Mouse (Mus musculus) MN1 (cell line): ENCODE data around the gene Lrpprc.
"Not testable (repeated sequence)": the region's sequence is repeated elsewhere in the genome, so short reads cannot be mapped to it uniquely, and the experiment has no call there.

Experiments used
- DNase-seq: peaks from one replicate; pipeline ENCODE4 v3.0.0-alpha.2; 2016; ENCODE audit warnings: low spot score

The Lrpprc gene

DNA sequence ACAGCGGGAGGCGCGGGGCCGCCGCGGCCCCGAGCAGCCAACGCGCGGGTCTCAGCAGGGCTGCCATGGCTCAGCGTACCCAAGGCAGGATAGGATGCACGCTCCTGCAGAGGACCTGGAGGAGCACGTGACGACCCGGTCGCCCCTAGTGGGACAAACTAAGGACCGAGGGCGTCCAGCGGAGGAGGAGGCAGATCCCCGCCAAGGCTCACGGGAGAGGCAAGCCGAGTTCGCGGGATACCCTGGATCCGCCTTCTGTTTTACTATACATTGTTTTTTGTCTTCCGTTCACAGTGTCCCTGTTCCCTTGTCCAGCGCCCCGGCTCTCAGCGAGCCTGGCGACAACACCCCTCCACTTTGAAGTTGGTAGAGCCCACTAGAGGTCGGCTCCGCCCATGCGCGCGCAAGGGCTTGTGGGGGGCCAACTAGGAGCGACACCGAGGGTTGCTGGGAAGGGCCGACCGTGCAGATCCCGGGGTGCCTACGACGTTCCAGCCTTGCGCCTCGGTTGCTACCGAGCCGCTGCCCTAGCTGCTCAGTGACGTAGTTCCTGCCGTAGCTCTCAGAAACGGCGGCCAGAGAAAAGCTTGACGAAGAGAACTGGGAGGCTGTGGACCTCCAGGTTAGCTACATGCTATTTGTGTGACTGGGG, at the start of gene Lrpprc:
Lrpprc (minus strand) TSS at position 343 of the 652 bp plus-strand sequence.
- peak; percentile 98 for DNase-seq

- DNase-seq, result peak; percentile 87
Observed at GRCm38 (mm10) chr17:84837780-84838179, 47.2 kb upstream of the Lrpprc start.

GRCm38 (mm10) chr17:84835249-84835648, 44.7 kb upstream of the Lrpprc start:
- DNase-seq, result no peak

DNA sequence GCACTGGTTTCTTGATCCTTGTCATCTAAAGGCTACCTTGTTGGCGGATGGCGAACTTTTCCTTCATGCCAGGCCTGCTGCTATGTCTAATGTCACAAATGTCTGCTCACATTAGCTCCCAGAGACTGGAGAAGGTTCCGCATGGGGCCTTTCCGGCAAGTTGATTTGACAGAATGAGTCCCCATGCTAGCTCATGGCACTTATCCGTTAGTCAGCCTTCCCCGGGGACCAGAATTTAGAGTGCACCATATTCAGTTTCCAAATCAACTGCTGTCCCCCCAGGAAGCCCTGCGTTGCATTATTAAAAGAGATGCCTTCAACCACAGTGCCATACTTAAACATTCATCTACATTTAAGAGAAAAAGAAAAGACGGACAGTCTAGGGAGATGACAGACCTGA, 41.8 kb upstream of the Lrpprc start:
- no peak for DNase-seq

- DNase-seq, result no peak
Observed at GRCm38 (mm10) chr17:84828301-84828700, 37.7 kb upstream of the Lrpprc start.

- no peak for DNase-seq
Observed at GRCm38 (mm10) chr17:84820603-84821002, 30.0 kb upstream of the Lrpprc start.

DNA sequence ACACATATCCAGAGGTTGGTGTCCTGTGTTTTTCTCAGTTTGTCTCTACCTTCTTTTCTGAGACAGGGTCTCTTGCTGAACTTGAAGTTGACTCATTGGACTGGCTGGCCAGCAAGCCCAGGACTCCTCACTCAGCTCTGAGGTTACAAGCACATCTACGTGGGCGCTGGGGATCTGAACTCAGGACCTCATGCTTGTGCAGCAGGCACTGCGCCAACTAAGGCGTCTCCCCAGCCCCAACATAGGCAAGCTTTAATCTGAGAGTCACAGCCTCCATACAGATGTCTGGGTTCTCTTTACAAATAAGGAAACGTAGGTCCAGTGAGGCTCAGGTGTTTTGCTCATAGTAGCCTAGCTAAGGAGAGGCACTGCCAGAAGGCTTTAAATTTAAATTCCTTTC, 27.8 kb upstream of the Lrpprc start:
- no peak for DNase-seq

DNA sequence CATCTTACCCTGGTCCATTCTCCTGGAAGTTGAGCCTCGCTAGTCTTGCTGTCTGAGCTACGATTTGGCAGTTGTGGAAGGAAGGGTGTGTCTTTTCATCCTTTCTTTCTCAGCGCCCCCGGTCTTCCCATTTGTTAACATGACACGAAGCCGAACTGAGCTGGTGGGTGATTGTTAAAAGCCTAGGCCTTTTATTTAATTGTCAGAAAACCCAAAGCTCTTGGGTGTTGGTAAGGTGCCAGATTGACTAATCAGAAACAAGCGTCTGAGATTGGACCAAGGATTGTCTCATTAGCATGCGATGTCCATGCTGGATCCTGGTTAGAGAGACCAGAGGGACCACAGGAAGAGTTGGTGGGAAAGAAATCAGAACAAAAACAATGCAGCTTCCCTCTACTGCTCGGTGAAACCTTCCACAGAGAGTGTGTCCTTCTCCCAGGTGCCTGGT, 25.4 kb upstream of the Lrpprc start:
- peak; percentile 70 for DNase-seq

DNA sequence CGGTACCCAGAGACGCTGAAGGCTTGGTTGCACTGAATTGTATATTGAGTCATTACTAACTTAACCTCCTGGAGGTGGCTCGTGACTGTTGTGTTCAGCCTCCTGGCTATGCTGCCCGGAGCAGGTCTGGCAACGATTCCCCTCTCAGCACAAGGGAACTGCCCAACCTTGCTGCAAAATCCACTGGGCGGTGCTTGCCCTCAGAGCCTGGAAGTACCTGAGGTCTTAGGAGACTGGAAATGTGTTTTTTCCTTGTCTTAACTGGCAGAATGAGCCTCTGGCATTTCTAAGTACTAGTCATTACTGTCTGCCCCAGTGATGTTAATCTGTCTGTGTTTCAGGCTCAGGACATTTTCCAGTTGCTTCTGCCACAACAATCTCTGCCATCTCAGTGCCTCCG, 24.3 kb upstream of the Lrpprc start:
- DNase-seq, result peak; percentile 73

- not testable (repeated sequence) for DNase-seq
Observed at GRCm38 (mm10) chr17:84814192-84814591, 23.6 kb upstream of the Lrpprc start.

GRCm38 (mm10) chr17:84792006-84792405, 1.4 kb upstream of the Lrpprc start:
- DNase-seq, result peak; percentile 28

DNA sequence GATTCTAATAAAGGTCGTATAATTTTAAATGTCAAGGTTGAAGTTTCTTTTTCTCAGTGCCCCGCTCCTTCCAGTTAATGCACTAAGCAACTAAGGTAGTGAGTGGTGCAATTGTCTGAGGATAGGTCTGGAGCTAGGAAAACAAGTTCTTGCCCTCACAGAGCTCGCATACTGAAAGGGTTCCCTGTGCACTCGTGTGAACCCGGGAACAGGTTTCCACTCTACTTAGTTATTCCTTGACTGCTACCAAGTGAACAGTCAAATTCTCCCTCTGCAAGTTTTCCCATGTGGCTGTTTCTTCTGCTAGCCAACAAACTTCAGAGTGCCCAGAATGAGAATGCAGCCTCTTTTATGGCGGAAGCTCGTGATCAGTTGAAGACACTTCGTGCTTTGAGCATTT, 567 bp upstream of the Lrpprc start:
- peak; percentile 39 for DNase-seq

GRCm38 (mm10) chr17:84790043-84790442, 546 bp downstream of the Lrpprc start:
- DNase-seq, result peak; percentile 41

GRCm38 (mm10) chr17:84788376-84789125, 2.0 kb downstream of the Lrpprc start:
- DNase-seq, result no peak

GRCm38 (mm10) chr17:84787477-84787876, 3.1 kb downstream of the Lrpprc start:
- no peak for DNase-seq

GRCm38 (mm10) chr17:84786911-84787310, 3.7 kb downstream of the Lrpprc start:
- DNase-seq, result no peak

DNA sequence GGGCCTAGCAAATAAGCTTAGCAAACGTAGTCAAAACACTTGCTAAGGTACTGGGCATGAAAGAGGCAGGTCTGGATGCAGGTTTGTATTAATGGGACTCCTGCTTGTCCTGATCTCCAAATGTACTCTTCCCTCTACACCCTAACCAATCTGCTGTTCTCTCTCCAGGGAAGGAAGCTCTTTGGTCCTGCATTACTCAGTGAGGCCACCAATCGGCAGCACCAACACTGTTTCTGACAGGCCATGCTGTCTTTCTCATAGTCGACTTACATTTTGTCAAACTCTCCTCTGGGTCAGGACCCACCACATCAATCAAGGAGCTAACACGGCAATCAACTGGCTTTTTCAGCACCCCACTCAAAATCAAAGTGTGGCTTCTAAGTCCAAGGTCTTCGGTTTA, 5.4 kb downstream of the Lrpprc start:
- no peak for DNase-seq

DNA sequence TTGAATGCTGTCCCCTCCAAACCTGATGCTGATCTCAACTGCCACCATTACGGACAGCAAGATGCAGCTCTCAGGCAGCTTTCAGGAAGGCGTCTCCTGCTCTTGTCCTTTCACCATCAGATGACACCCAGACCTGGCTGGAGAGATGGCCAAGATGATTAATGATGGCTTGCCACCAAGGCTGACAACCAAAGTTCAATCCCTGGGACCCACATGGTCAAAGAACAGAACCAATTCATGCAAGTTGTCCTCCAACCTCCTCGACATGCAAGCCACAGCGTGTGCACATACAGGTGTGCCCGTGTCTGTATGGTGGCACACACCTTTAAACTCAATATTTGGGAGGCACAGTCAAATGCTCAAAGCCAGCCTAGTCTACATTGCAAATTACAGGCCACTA, 7.1 kb downstream of the Lrpprc start:
- no peak for DNase-seq

DNA sequence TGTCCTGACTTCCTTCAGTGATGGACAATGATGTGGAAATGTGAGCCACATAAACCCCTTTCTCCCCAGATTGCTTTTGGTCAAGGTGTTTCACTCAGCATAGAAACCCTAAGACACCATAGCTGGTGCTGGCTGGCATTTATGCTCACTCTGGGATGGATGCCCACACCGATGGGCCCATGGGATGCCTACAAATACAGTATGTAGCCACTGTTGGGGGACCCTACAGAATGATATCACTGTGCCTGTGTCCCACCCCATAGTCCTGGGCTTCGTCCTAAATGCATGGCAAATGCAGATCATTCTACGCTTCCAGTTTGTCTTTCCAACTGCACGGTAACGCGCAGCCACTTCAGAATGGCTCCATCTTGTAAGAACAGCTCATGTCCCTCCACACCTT, 10.3 kb downstream of the Lrpprc start:
- DNase-seq, result no peak

DNA sequence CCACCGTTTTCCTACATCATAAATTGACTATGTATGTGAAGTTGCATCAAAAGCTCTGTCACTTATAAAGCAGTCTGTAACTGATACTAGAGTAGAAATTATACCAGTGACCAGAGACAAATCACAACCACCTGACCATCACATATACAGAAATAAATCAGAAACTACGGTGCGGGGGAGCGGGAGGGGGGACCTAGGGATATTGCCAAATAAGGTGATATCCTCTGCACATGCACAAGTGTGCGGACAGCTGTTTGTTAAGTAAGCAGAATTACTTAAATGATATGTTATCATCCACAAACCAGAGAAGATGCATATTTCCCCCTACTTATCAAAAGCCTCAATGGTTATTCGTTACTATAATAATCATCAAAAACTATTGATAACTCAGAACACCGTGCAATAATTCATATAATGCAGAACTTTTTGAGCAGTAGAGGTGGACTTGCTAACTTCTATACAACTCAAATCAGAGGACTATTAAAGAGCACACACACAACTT, 12.1 kb downstream of the Lrpprc start:
- no peak for DNase-seq

DNA sequence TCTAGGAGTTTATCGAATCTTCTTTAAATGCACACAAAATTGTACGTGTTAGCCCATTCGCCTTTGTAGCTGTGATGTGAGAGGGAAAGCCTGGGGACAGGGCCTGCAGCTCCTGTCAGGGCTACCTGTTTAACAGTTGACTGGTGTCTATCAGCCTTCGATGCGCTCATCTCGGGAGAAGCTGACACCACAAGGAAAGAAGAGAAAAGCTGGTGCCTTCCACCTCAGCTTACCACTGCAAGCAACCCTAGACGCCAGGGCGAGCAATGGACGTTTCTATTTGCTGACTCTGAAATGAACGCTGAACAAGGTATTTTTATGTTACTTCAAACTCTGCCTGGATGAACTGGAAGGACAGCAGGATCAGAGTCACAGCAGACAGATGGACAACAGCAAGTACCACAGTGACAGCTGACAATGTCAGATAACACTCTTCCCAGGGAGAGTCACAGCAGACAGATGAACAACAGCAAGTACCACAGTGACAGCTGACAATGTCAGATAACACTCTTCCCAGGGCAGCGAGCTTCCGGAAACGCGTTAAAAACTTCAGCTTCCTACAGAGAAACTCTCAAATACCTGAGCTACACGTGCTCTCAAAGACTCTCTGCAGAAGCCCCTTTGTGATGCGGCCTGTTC, 14.1 kb downstream of the Lrpprc start:
- no peak for DNase-seq

DNA sequence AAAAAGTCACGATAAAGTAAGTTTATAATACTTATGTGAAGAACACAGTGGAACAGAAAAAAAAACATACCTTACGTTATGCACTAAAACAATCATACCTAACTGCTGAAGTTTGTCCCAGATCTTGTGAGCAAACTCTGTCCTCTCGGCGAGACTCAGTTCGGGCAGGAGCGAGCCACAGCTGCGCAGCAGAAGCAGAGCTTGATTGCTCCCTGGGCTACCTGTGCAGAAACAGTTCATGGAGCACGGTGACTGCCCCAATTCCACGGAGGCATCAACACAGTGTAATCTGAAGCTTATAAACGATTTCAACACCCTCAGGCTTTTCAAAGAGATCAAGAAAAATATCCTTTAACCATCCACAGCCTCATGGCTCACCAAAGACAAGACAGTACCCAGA, 15.3 kb downstream of the Lrpprc start:
- no peak for DNase-seq

DNA sequence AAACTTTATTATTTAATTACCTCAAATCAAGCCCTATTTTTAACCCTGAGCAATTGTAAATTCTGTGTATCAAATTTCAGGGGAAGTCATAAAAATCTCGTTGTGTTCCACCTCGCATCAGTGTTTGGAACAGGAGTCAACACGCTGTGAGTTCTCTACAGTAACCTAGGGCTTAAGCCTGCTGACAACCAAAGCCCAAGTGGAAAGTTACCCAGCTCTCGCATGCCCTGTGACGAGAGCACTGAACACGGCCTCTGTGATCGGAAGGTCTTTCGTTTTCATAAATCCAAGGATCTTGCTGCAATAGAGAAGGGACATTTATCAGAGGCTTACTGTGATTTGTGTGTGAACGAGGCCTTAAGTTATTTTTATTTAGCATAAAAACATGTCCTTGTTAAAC, 18.7 kb downstream of the Lrpprc start:
- DNase-seq, result no peak
